Mouse (Mus musculus) forebrain, embryonic 15.5 days (tissue): ENCODE measurements at regions not wholly inside any gene's neighbourhood (a gene's known extent, or its start where the extent isn't known, plus 50 kb on each side); places are given as distances from the start of the nearest gene placed in this dataset.

Source experiments
- ATAC-seq: fragments of 200-750 bp; cut with Nextera tagmentation; replicated peaks from 2 replicates; pipeline ENCODE4 v1.8.0; 2017; ENCODE audit warnings: mild to moderate bottlenecking, moderate TSS enrichment, moderate library complexity
- H3K27ac ChIP-seq: fragments of 300-500 bp; sonication (generic); replicated peaks from 2 replicates; pipeline ENCODE4 v1.5.1; 2015; ENCODE audit warnings: mild to moderate bottlenecking, inconsistent platforms
- H3K27me3 ChIP-seq: fragments of 300-500 bp; sonication (generic); 2 replicates; pipeline ENCODE4 v1.6.1; 2015; ENCODE audit warnings: inconsistent platforms
- H3K36me3 ChIP-seq: fragments of 300-500 bp; sonication (generic); 2 replicates; pipeline ENCODE4 v1.6.1; 2015; ENCODE audit warnings: mild to moderate bottlenecking, inconsistent platforms
- H3K4me1 ChIP-seq: fragments of 300-500 bp; sonication (generic); 2 replicates; pipeline ENCODE4 v1.6.1; 2015; ENCODE audit warnings: inconsistent platforms
- H3K4me2 ChIP-seq: fragments of 300-500 bp; sonication (generic); replicated peaks from 2 replicates; pipeline ENCODE4 v1.6.1; 2015; ENCODE audit warnings: mild to moderate bottlenecking, inconsistent platforms
- H3K4me3 ChIP-seq: fragments of 300-500 bp; sonication (generic); 2 replicates; pipeline ENCODE4 v1.5.1; 2015; ENCODE audit warnings: mild to moderate bottlenecking, inconsistent platforms
- H3K9ac ChIP-seq: fragments of 300-500 bp; sonication (generic); replicated peaks from 2 replicates; pipeline ENCODE4 v1.6.1; 2015; ENCODE audit warnings: mild to moderate bottlenecking, inconsistent platforms
- H3K9me3 ChIP-seq: fragments of 300-500 bp; sonication (generic); 2 replicates; pipeline ENCODE4 v1.6.1; 2016; ENCODE audit warnings: inconsistent platforms
- WGBS: fragments of 180-500 bp; shearing (Covaris S2); methylation state at CpG from one replicate; pipeline ENCODE4 v1.1.7; 2015; ENCODE audit warnings: mixed read lengths; 5-methylcytosine and 5-hydroxymethylcytosine counted together

DNA sequence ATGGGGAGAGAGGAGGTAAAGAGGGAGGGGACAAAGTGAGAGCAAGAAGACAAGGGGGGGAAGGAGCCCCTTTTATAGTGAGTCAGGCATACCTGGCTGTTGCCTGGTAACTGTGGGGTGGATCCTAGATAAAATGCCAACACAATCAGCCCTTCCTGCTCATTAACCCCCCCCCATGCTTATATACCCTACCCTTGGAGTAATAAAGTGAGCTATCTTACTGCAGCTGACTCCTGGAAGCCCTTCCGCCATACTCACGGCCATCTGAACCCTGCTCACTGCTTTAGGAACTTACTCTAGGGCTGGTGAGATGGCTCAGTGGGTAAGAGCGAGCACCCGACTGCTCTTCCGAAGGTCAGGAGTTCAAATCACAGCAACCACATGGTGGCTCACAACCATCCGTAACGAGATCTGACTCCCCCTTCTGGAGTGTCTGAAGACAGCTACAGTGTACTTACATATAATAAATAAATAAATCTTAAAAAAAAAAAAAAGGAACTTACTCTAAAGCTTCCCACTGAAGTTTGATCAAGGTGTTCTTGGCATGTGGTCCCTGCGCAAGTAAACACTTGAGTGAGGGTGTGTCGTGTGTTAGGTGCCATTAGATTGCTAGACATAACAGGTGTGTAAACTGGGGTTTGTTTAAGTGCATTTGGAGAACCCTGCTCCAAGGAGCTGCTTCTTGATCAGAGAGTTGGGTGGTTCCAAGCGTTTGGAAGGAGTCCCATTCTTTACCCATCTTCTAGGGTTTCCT, 74.9 kb downstream of the Ets2 start:
- ATAC-seq = no peak
- no peaks in the 10 kb centered on the region for H3K36me3 ChIP-seq
- H3K27ac ChIP-seq = no peak overlapping the region
- H3K4me2 ChIP-seq = no peak overlapping the region
- WGBS = 87% methylated on average over 10 of the region's 10 CpGs
- H3K9me3 ChIP-seq = no peaks in the 10 kb centered on the region
- no peaks in the 10 kb centered on the region for H3K27me3 ChIP-seq
- H3K4me1 ChIP-seq = no peaks in the 10 kb centered on the region
- no peak overlapping the region for H3K4me3 ChIP-seq
- no peak overlapping the region for H3K9ac ChIP-seq

DNA sequence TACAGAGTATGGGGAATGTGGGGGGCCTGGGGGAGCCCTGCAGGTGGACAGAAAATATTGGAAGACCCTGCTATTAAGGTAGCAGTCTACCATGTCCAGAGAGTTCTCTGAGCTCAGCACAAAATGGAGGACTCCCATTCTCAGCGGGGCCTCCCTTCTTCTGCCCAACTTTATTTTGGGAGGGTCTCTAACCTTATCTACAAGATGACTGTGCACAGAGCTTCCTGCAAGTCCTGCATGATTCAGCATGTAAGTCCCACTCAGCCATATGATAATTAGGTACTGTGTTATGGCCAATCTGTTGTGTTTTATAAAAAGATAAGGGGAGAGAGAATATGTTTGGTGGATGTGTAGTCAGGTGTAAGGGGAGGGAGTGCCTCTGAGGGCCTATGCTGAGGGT, 74.1 kb downstream of the Ets2 start:
- H3K27ac ChIP-seq = no peak overlapping the region
- no peaks in the 10 kb centered on the region for H3K36me3 ChIP-seq
- no peak for ATAC-seq
- no peaks in the 10 kb centered on the region for H3K9me3 ChIP-seq
- no peak overlapping the region for H3K9ac ChIP-seq
- no peak overlapping the region for H3K4me2 ChIP-seq
- H3K4me3 ChIP-seq = no peak overlapping the region
- H3K27me3 ChIP-seq = no peaks in the 10 kb centered on the region
- 96% methylated on average over 1 of the region's 1 CpGs for WGBS
- H3K4me1 ChIP-seq = peaks cover under 1% of the 10 kb centered on the region; the same call in 1 of the 2 replicates

DNA sequence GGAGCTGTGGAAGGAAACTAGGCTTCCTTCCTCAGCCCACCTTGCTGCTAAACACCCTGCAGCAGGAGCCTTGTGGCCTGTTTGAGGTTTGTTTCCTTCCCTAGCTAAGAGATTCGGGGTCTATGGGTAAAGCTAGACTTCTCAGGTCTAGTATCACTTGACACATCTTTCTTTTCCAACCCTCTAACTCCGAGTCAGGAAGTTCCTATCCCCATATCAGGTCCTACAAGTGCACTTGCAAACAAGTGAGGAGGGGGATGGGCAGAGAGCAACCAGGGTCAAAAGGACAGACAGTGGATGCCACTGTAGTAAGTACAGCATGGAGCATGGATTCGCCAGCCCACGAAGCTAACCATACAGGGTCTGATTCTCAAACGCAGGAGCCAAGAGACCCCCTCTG, 73.5 kb downstream of the Ets2 start:
- Histone ChIP-seq H3K4me3 (no peak overlapping the region), H3K27me3 (no peaks in the 10 kb centered on the region), H3K36me3 (no peaks in the 10 kb centered on the region), H3K4me2 (no peak overlapping the region), H3K4me1 (peaks cover 7% of the 10 kb centered on the region; the same call in 1 of the 2 replicates), H3K9me3 (no peaks in the 10 kb centered on the region), H3K9ac (no peak overlapping the region), H3K27ac (no peak overlapping the region)
- WGBS = 84% methylated on average over 5 of the region's 5 CpGs
- no peak for ATAC-seq

DNA sequence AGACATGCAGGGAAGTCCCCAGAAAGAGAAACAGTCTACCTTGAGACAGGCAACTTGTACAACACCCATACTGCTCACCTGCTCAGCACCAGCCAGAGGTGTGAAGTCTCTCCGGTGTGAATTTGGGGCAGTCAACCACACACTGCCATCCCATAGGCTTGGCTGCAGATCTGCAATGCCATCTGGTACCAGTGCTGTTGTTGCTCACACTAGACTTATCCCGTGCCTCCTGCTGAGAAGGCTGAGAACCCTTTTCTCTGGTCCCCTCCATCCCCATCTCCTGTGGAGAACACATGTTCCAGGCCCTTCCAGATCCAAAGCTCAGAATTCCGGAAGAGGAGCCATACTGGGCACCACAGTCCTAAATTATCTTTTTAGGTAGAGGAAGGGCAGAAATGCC, 71.3 kb downstream of the Ets2 start:
- peaks cover 15% of the 10 kb centered on the region; the same call in 1 of the 2 replicates for H3K4me1 ChIP-seq
- WGBS = 72% methylated on average over 3 of the region's 3 CpGs
- no peak overlapping the region for H3K4me3 ChIP-seq
- H3K9ac ChIP-seq = no peak overlapping the region
- H3K36me3 ChIP-seq = no peaks in the 10 kb centered on the region
- ATAC-seq = no peak
- H3K27me3 ChIP-seq = no peaks in the 10 kb centered on the region
- H3K9me3 ChIP-seq = no peaks in the 10 kb centered on the region
- H3K4me2 ChIP-seq = no peak overlapping the region
- no peak overlapping the region for H3K27ac ChIP-seq
